Mouse (Mus musculus) forebrain, embryonic 11.5 days (tissue): ENCODE measurements at regions not wholly inside any gene's neighbourhood (a gene's known extent, or its start where the extent isn't known, plus 50 kb on each side); places are given as distances from the start of the nearest gene placed in this dataset.

ENCODE experiments used
- ATAC-seq: fragments of 200-750 bp; cut with Nextera tagmentation; replicated peaks from 2 replicates; pipeline ENCODE4 v1.8.0; 2017; ENCODE audit warnings: moderate TSS enrichment; ENCODE audit not compliant: low FRiP score
- DNase-seq: peaks from one replicate; pipeline ENCODE4 v3.0.0-alpha.2; 2017; ENCODE audit warnings: low spot score
- H3K27ac ChIP-seq: fragments of 300-500 bp; sonication (generic); 2 replicates; pipeline ENCODE4 v1.5.1; 2014; ENCODE audit warnings: low read depth, low read length
- H3K27me3 ChIP-seq: fragments of 300-500 bp; sonication (generic); 2 replicates; pipeline ENCODE4 v1.6.1; 2014; ENCODE audit warnings: mild to moderate bottlenecking, low read length, mixed read lengths; ENCODE audit not compliant: control insufficient read depth, insufficient read depth
- H3K36me3 ChIP-seq: fragments of 300-500 bp; sonication (generic); 2 replicates; pipeline ENCODE4 v1.6.1; 2014; ENCODE audit warnings: mild to moderate bottlenecking, low read length, moderate library complexity, mixed read lengths; ENCODE audit not compliant: control insufficient read depth, insufficient read depth
- H3K4me1 ChIP-seq: fragments of 300-500 bp; sonication (generic); replicated peaks from 2 replicates; pipeline ENCODE4 v1.6.1; 2014; ENCODE audit warnings: low read length, mixed read lengths; ENCODE audit not compliant: control insufficient read depth, insufficient read depth
- H3K4me2 ChIP-seq: fragments of 300-500 bp; sonication (generic); 2 replicates; pipeline ENCODE4 v1.6.1; 2014; ENCODE audit warnings: low read depth, mild to moderate bottlenecking, low read length, moderate library complexity, mixed read lengths; ENCODE audit not compliant: severe bottlenecking
- H3K4me3 ChIP-seq: fragments of 300-500 bp; sonication (generic); 2 replicates; pipeline ENCODE4 v1.5.1; 2014; ENCODE audit warnings: low read depth, low read length
- H3K9ac ChIP-seq: fragments of 300-500 bp; sonication (generic); 2 replicates; pipeline ENCODE4 v1.6.1; 2014; ENCODE audit warnings: low read length
- H3K9me3 ChIP-seq: fragments of 300-500 bp; sonication (generic); 2 replicates; pipeline ENCODE4 v1.6.1; 2016; ENCODE audit warnings: low read length, mixed read lengths; ENCODE audit not compliant: control insufficient read depth
- WGBS: fragments of 180-500 bp; shearing (Covaris S2); extraction: QIAGEN DNeasy Blood & Tissue Kit; methylation state at CpG from one replicate; pipeline ENCODE4 v1.1.7; 2014; 5-methylcytosine and 5-hydroxymethylcytosine counted together

- WGBS = 87% methylated on average over 12 of the region's 12 CpGs
- no peaks in the 10 kb centered on the region for H3K9me3 ChIP-seq
- no peaks in the 10 kb centered on the region for H3K27me3 ChIP-seq
- H3K36me3 ChIP-seq = no peaks in the 10 kb centered on the region
- H3K27ac ChIP-seq = no peak overlapping the region
- no peak overlapping the region for H3K4me2 ChIP-seq
- H3K4me3 ChIP-seq = no peak overlapping the region
- no peak for DNase-seq
- no peak for ATAC-seq
- no peaks in the 10 kb centered on the region; the same call in 1 of the 2 replicates for H3K4me1 ChIP-seq
- no peak overlapping the region for H3K9ac ChIP-seq
Observed at GRCm38 (mm10) chr11:63525431-63525830, 396.6 kb downstream of the Pmp22 start.

- no peaks in the 10 kb centered on the region for H3K27me3 ChIP-seq
- H3K9ac ChIP-seq = no peak overlapping the region
- no peaks in the 10 kb centered on the region for H3K9me3 ChIP-seq
- no peaks in the 10 kb centered on the region; the same call in 1 of the 2 replicates for H3K4me1 ChIP-seq
- DNase-seq = no peak
- no peak overlapping the region for H3K4me3 ChIP-seq
- H3K27ac ChIP-seq = no peak overlapping the region
- H3K36me3 ChIP-seq = no peaks in the 10 kb centered on the region
- ATAC-seq = no peak
- H3K4me2 ChIP-seq = no peak overlapping the region
- 81% methylated on average over 3 of the region's 3 CpGs for WGBS
Observed at GRCm38 (mm10) chr11:63525956-63526355, 396.1 kb downstream of the Hs3st3b1 start.

GRCm38 (mm10) chr11:63532752-63533151, 389.3 kb downstream of the Hs3st3b1 start:
- Histone ChIP-seq H3K27me3 (no peaks in the 10 kb centered on the region), H3K4me3 (no peak overlapping the region), H3K36me3 (no peaks in the 10 kb centered on the region), H3K27ac (no peak overlapping the region), H3K4me1 (peaks cover 7% of the 10 kb centered on the region; the same call in 1 of the 2 replicates), H3K4me2 (no peak overlapping the region), H3K9ac (no peak overlapping the region), H3K9me3 (no peaks in the 10 kb centered on the region)
- no peak for ATAC-seq
- WGBS = 86% methylated on average over 5 of the region's 5 CpGs
- DNase-seq = no peak

GRCm38 (mm10) chr11:63533555-63534200, 388.4 kb downstream of the Hs3st3b1 start:
- no peak; the same call in 1 of the 2 replicates for ATAC-seq
- H3K4me1 ChIP-seq = peaks cover 7% of the 10 kb centered on the region; the same call in 1 of the 2 replicates
- no peak overlapping the region for H3K9ac ChIP-seq
- H3K9me3 ChIP-seq = no peaks in the 10 kb centered on the region
- no peak overlapping the region for H3K27ac ChIP-seq
- no peak overlapping the region for H3K4me2 ChIP-seq
- H3K36me3 ChIP-seq = no peaks in the 10 kb centered on the region
- no peak overlapping the region for H3K4me3 ChIP-seq
- H3K27me3 ChIP-seq = no peaks in the 10 kb centered on the region
- 17% methylated on average over 4 of the region's 4 CpGs for WGBS
- no peak for DNase-seq

- no peaks in the 10 kb centered on the region for H3K27me3 ChIP-seq
- ATAC-seq = no peak
- H3K36me3 ChIP-seq = no peaks in the 10 kb centered on the region
- no peak overlapping the region for H3K9ac ChIP-seq
- no peak overlapping the region for H3K27ac ChIP-seq
- WGBS = 93% methylated on average over 3 of the region's 3 CpGs
- peaks cover 7% of the 10 kb centered on the region; the same call in 1 of the 2 replicates for H3K4me1 ChIP-seq
- H3K9me3 ChIP-seq = no peaks in the 10 kb centered on the region
- no peak overlapping the region for H3K4me2 ChIP-seq
- no peak for DNase-seq
- no peak overlapping the region for H3K4me3 ChIP-seq
Observed at GRCm38 (mm10) chr11:63537693-63538092, 384.4 kb downstream of the Hs3st3b1 start.

- Histone ChIP-seq H3K4me3 (no peak overlapping the region), H3K27ac (no peak overlapping the region), H3K9me3 (no peaks in the 10 kb centered on the region), H3K4me1 (no peaks in the 10 kb centered on the region), H3K27me3 (no peaks in the 10 kb centered on the region), H3K9ac (no peak overlapping the region), H3K36me3 (no peaks in the 10 kb centered on the region), H3K4me2 (no peak overlapping the region)
- no peak for DNase-seq
- no peak for ATAC-seq
- WGBS = 81% methylated on average over 7 of the region's 7 CpGs
Observed at GRCm38 (mm10) chr11:63543971-63544696, 378.0 kb downstream of the Hs3st3b1 start.

- Histone ChIP-seq H3K4me1 (no peaks in the 10 kb centered on the region), H3K27me3 (no peaks in the 10 kb centered on the region), H3K4me3 (no peak overlapping the region), H3K27ac (no peak overlapping the region), H3K9ac (no peak overlapping the region; the same call in 1 of the 2 replicates), H3K4me2 (no peak overlapping the region), H3K36me3 (no peaks in the 10 kb centered on the region), H3K9me3 (no peaks in the 10 kb centered on the region)
- ATAC-seq (no peak), DNase-seq (no peak)
- 24% methylated on average over 7 of the region's 7 CpGs for WGBS
Observed at GRCm38 (mm10) chr11:63545516-63545915, 376.6 kb downstream of the Hs3st3b1 start.

- no peak overlapping the region for H3K27ac ChIP-seq
- DNase-seq = no peak
- H3K9me3 ChIP-seq = no peaks in the 10 kb centered on the region
- H3K4me3 ChIP-seq = no peak overlapping the region
- no peak for ATAC-seq
- no peaks in the 10 kb centered on the region for H3K36me3 ChIP-seq
- H3K9ac ChIP-seq = no peak overlapping the region
- no peaks in the 10 kb centered on the region for H3K4me1 ChIP-seq
- WGBS = 61% methylated on average over 6 of the region's 6 CpGs
- no peak overlapping the region for H3K4me2 ChIP-seq
- no peaks in the 10 kb centered on the region for H3K27me3 ChIP-seq
Observed at GRCm38 (mm10) chr11:63560466-63560865, 361.6 kb downstream of the Hs3st3b1 start.
